Mouse (Mus musculus) kidney, postnatal 4 days (tissue): ENCODE results near the gene H2afb1.
"Not testable (repeated sequence)": the region's sequence is repeated elsewhere in the genome, so short reads cannot be mapped to it uniquely, and the experiment has no call there.

Experiments used
- DNase-seq, 2 experiments: peaks; one replicate each; pipeline ENCODE4 v3.0.0; 2021; ENCODE audit warnings: mixed read lengths in 2 of 2

Gene H2afb1

DNA sequence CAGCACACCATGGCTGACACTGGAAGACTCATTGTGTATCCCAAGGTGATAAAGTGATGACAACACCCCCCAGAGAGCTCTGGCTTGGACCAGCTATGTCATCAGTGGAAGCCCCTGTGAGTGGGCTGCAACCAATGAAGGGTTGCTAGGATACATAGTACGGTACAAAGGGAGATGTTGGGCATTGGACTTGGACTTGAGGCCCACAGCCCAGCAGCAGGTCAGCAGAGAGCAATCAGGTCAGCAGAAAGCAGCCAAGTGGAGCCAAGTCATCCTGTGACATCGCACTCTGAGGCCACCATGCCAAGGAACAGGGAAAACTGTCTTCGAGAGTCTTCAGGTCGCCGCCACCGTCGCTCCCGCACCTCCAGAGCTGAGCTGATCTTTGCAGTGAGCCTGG, at the start of gene H2afb1:
Gene H2afb1, plus strand, starts transcription at position 301 of the 400 bp plus-strand sequence.
- not testable (repeated sequence) for DNase-seq

DNA sequence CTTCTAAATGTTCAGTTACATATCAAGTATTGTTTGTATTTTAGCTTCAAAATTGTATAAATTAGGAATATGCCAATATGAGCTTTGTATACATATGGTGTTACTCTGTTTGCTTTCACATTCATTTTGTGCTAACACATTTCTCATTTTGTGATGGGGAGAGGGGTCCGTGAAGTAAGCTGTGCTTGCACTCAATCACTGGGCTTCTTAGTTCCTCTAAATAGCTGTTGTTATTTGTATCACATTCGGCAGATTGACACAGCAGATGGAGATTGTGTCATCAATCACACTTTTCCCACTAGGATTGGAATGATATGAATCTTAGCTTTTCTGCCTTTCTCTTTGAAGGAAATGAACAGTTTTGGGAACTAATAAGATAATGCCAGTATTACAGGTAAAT, 21.5 kb downstream of the H2afb1 start:
- no peak for DNase-seq
